Mouse (Mus musculus) heart, adult 2 months (tissue): ENCODE measurements around the gene Ttyh1. TPM values are rescaled to one million over a fixed set of nuclear protein-coding genes. Genes with fewer than 3 reads are reported as not detected.

Experiments
- DNase-seq, 2 experiments: peaks; one replicate each; pipeline ENCODE4 v3.0.0; 2021
- H3K27ac ChIP-seq: fragments of 200-600 bp; 2 replicates; pipeline ENCODE4 v1.8.1; 2022
- H3K27me3 ChIP-seq: fragments of 200-500 bp; 2 replicates; pipeline ENCODE4 v1.6.1; 2012; ENCODE audit warnings: mild to moderate bottlenecking, low read length, inconsistent platforms, mixed read lengths; ENCODE audit not compliant: control insufficient read depth, insufficient read depth
- H3K36me3 ChIP-seq: fragments of 200-500 bp; 2 replicates; pipeline ENCODE4 v1.6.1; 2012; ENCODE audit warnings: low read length, inconsistent platforms; ENCODE audit not compliant: control insufficient read depth, insufficient read depth
- H3K4me1 ChIP-seq: fragments of 200-500 bp; 2 replicates; pipeline ENCODE4 v1.6.1; 2011; ENCODE audit warnings: low read length; ENCODE audit not compliant: control insufficient read depth, insufficient read depth
- H3K4me3 ChIP-seq: fragments of 200-600 bp; 2 replicates; pipeline ENCODE4 v1.8.1; 2022
- H3K79me2 ChIP-seq: fragments of 200-500 bp; replicated peaks from 2 replicates; pipeline ENCODE4 v1.6.1; 2012; ENCODE audit warnings: mild to moderate bottlenecking, inconsistent platforms, low read length, moderate library complexity, mixed read lengths; ENCODE audit not compliant: control insufficient read depth, insufficient read depth
- H3K9ac ChIP-seq: fragments of 200-500 bp; 2 replicates; pipeline ENCODE4 v1.6.1; 2012; ENCODE audit warnings: low read depth, mild to moderate bottlenecking, control low read depth, inconsistent platforms, low read length, mixed read lengths
- CTCF ChIP-seq: fragments of 200-600 bp; IDR thresholded peaks from 2 replicates; pipeline ENCODE4 v1.8.1; 2022; ENCODE audit warnings: antibody characterized with exemption, mild to moderate bottlenecking, moderate library complexity
- EP300 ChIP-seq: fragments of 200-500 bp; IDR thresholded peaks from 2 replicates; pipeline ENCODE4 v1.6.1; 2011; ENCODE audit warnings: low read depth, low read length, control low read depth; ENCODE audit not compliant: insufficient read depth
- POLR2A ChIP-seq: fragments of 200-500 bp; IDR thresholded peaks from 2 replicates; pipeline ENCODE4 v1.6.1; 2011; ENCODE audit warnings: mild to moderate bottlenecking, low read depth, low read length, control low read depth; ENCODE audit not compliant: insufficient read depth
- WGBS: fragments of 180-500 bp; shearing (Covaris S2); methylation state at CpG from one replicate; pipeline ENCODE4 v1.1.7; 2018; 5-methylcytosine and 5-hydroxymethylcytosine counted together
- intact Hi-C: fragments of 180-260 bp; cut with DNase I; formaldehyde crosslinking; loops from one replicate; pipeline ENCODE4 v1.15.1; 2025
- polyA plus RNA-seq: library from polyadenylated mRNA; depleted of rRNA; stranded (reverse); fragments of >200 nt; gene quantifications from 2 replicates; pipeline ENCODE4 v1.2.3, GENCODE M21; 2012
- total RNA-seq, 2 experiments: library from RNA; stranded (reverse); gene quantifications; 2 replicates each; pipeline ENCODE4 v1.2.3; 2021

Gene Ttyh1
- total and polyA plus RNA-seq, 3 experiments: 0.91 to 5.1 (median 2.6) TPM

DNA sequence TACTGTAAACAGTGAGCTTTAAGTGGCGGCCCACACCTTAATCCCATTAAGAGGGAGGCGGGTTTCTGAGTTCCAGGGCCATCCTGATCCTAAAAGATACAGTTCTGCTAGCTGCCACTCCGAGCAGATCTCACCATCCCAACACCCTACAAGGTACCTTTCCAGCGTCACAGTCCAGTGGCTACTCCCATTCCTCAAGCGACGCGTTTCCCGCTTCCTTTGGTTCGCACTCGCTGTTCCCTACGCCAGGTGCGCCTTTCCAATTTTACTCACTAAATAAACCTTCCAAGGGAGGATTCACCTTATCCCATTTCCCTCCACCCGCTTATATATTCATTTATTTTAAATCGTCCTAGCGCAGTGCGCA, 17.2 kb downstream of the Ttyh1 start:
- intact Hi-C loops: loop anchor here (10.0 kb wide), 5 partner anchors 158 to 658 kb away; partner anchors contain the start of genes Mboat7, Ppp1r12c, Rpl28 and Tsen34
- Histone ChIP-seq H3K36me3 (peaks cover 7% of the 10 kb centered on the region; the same call in 1 of the 2 replicates), H3K9ac (peak overlapping the region; percentile 72), H3K27ac (peak overlapping the region; percentile 100), H3K27me3 (no peaks in the 10 kb centered on the region), H3K79me2 (peaks cover 6% of the 10 kb centered on the region), H3K4me3 (peak overlapping the region; percentile 99), H3K4me1 (peaks cover 4% of the 10 kb centered on the region; the same call in 1 of the 2 replicates)
- TF ChIP-seq POLR2A: no peak
- TF ChIP-seq CTCF: no peak
- no peak for TF ChIP-seq EP300
- DNase-seq: no peak
- WGBS: under 1% methylated on average over 16 of the region's 16 CpGs

DNA sequence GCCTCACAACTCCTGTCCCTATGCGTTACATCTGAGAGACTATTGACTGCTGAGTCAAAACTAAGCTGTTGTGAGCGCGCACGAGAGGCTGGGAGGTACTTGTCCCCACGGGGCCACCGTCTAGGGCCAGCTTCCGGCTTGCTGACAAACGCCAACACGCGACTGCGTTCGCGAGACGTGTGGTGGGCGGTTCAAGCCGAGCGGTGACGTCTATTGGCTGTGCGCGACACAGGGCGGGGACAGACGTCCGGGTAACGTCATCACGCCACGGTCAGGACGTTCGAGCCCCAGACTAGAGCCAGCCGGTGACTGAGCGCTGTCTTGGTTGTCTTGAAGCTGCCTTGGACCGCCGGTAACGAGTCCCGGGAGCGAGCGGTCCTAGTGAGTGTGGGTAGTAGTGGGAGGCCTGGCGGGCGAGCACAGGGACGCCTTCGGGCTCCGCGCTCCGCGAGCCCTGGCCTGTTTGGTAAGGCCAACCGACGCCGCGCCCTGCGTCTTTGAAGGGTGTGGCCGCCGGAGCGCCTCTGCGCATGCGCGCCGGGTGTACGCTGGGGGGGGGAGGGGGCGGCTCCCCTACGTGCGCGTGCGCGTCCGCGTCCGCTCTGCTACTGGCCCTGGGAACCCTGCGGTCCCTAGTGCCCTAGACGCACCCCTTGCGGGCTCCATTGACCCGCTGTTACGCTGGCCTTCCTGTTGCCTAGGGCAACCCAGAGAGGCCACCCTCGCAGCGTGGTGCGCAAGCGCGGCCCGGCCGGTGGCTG, 17.7 kb downstream of the Ttyh1 start, which contains the start of gene Leng8:
Gene Leng8 (plus strand): TSS at position 269 of the 761 bp plus-strand sequence.
- Histone ChIP-seq H3K27ac (peak within 1 kb of the TSS; percentile 100), H3K27me3 (no peaks in the 10 kb centered on the region), H3K9ac (peak within 1 kb of the TSS; percentile 91), H3K4me3 (peak within 1 kb of the TSS; percentile 99), H3K36me3 (peaks cover 7% of the 10 kb centered on the region; the same call in 1 of the 2 replicates), H3K4me1 (peaks cover 4% of the 10 kb centered on the region; the same call in 1 of the 2 replicates), H3K79me2 (peaks cover 6% of the 10 kb centered on the region)
- WGBS: under 1% methylated on average over 75 of the region's 78 CpGs
- peak; percentile 99 to 100 for DNase-seq
- intact Hi-C loops: loop anchor here (10.0 kb wide), 5 partner anchors 158 to 658 kb away; partner anchors contain the start of genes Mboat7, Ppp1r12c, Rpl28 and Tsen34
- TF ChIP-seq EP300 (peak; percentile 85; the same call in 1 of the 2 replicates), POLR2A (peak; percentile 96), CTCF (no peak)

DNA sequence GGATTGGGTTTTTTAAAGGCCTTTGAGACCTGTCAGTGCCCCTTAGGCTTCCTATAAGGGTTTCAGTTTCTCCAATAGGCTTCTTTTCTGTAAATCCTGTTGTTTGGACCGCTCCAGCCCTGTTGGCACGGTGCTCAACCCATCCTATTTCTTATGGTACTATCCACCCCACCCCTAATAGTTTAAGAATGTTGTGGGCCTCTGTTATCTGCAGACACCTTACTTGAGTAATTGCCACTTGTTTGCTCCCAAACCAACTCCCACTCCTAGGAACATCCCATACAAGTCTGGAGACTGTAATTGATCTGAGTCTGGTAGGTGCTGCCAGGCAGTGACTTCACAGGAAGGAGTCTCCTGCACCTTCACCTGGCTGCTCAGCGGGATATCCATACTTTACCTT, 18.5 kb downstream of the Ttyh1 start:
- no peak for DNase-seq
- H3K79me2 ChIP-seq: peaks cover 6% of the 10 kb centered on the region
- intact Hi-C loops: loop anchor here (1.0 to 10.0 kb wide), 6 partner anchors 11 to 657 kb away; partner anchors contain the start of genes Mboat7, Ppp1r12c, Rpl28 and Tsen34
- 42% methylated on average over 3 of the region's 3 CpGs for WGBS
- peak overlapping the region; percentile 100 for H3K27ac ChIP-seq
- H3K4me1 ChIP-seq: peaks cover 4% of the 10 kb centered on the region; the same call in 1 of the 2 replicates
- peak overlapping the region; percentile 70 for H3K9ac ChIP-seq
- peak overlapping the region; percentile 99 for H3K4me3 ChIP-seq
- H3K36me3 ChIP-seq: peaks cover 7% of the 10 kb centered on the region; the same call in 1 of the 2 replicates
- no peaks in the 10 kb centered on the region for H3K27me3 ChIP-seq
- TF ChIP-seq POLR2A: no peak
- TF ChIP-seq CTCF: no peak
- no peak for TF ChIP-seq EP300

DNA sequence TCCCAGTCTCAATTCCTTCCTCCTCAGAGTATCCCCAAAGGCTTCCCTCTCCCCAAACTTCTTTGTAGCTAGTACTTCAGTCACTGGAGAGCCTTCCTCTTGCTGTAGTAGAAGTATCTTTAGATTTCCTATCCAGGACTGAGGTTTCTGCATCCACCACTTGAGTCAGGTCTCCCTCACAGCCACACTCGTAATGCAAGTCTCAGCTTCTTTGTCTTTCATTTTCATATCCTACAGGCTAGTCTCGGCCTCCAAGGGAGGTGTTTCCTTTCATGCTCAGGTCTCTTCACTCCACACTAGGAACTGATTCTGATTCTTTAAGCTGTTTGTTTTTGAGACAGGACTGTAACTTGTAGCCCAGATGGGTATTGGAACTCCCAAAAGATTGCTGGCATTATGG, 19.0 kb downstream of the Ttyh1 start:
- no peak for DNase-seq
- peaks cover 4% of the 10 kb centered on the region; the same call in 1 of the 2 replicates for H3K4me1 ChIP-seq
- peaks cover 6% of the 10 kb centered on the region for H3K79me2 ChIP-seq
- intact Hi-C loops: loop anchor here (1.0 to 10.0 kb wide), 6 partner anchors 10 to 657 kb away; partner anchors contain the start of genes Mboat7, Ppp1r12c, Rpl28 and Tsen34
- H3K4me3 ChIP-seq: peak overlapping the region; percentile 99; the same call in 1 of the 2 replicates
- no peak overlapping the region for H3K27ac ChIP-seq
- H3K36me3 ChIP-seq: peaks cover 7% of the 10 kb centered on the region; the same call in 1 of the 2 replicates
- WGBS: 53% methylated on average over 2 of the region's 2 CpGs
- no peak overlapping the region for H3K9ac ChIP-seq
- TF ChIP-seq EP300: no peak
- no peak for TF ChIP-seq POLR2A
- TF ChIP-seq CTCF: no peak
- no peaks in the 10 kb centered on the region for H3K27me3 ChIP-seq

DNA sequence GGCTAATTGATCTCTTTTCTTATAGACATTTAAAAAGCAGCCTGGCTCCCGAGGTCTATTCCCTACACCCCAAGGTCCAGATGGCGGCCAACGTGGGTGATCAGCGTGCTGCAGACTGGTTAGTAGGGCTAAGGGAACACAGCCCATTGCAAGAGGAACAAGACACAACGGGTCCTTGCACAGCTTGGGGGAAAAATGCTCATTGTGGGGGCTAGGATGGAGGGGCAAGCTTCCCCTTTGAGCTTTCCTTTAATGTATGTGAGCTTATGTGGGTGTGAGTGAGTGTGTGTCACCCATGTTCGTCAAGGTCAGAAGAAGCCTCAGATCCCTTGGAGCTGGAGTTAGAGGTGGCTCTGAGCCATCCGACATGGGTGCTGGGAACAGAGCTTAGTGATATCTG, 19.5 kb downstream of the Ttyh1 start:
- TF ChIP-seq EP300 (no peak), POLR2A (no peak), CTCF (no peak)
- DNase-seq: no peak
- Histone ChIP-seq H3K4me1 (peaks cover 4% of the 10 kb centered on the region; the same call in 1 of the 2 replicates), H3K4me3 (no peak overlapping the region), H3K27ac (no peak overlapping the region), H3K79me2 (peaks cover 6% of the 10 kb centered on the region), H3K9ac (no peak overlapping the region), H3K36me3 (peaks cover 7% of the 10 kb centered on the region; the same call in 1 of the 2 replicates), H3K27me3 (no peaks in the 10 kb centered on the region)
- WGBS: 79% methylated on average over 7 of the region's 7 CpGs
- intact Hi-C loops: loop anchor here (1.0 to 10.0 kb wide), 6 partner anchors 10 to 656 kb away; partner anchors contain the start of genes Mboat7, Ppp1r12c, Rpl28 and Tsen34
